Mouse (Mus musculus) brown adipose tissue, adult 24 weeks (tissue): ENCODE results near the gene Pik3r2. TPM values are rescaled to one million over a fixed set of nuclear protein-coding genes. Genes with fewer than 3 reads are reported as not detected.

Source experiments
- H3K27ac ChIP-seq: fragments of 200-500 bp; replicated peaks from 2 replicates; pipeline ENCODE4 v1.5.1; 2012; ENCODE audit warnings: low read depth, mild to moderate bottlenecking, low read length
- H3K4me1 ChIP-seq: fragments of 200-500 bp; 2 replicates; pipeline ENCODE4 v1.6.1; 2012; ENCODE audit warnings: low read length, mixed read lengths; ENCODE audit not compliant: control insufficient read depth, insufficient read depth, insufficient read length
- H3K4me3 ChIP-seq: fragments of 200-500 bp; 2 replicates; pipeline ENCODE4 v1.5.1; 2012; ENCODE audit warnings: low read depth, mild to moderate bottlenecking, low read length, moderate library complexity; ENCODE audit not compliant: insufficient read depth
- polyA plus RNA-seq: library from polyadenylated mRNA; stranded (reverse); fragments of >200 nt; gene quantifications from 2 replicates; pipeline ENCODE4 v1.2.4, GENCODE M21; 2012; ENCODE audit not compliant: missing spikeins, insufficient read depth, insufficient read length

The Pik3r2 gene
- polyA plus RNA-seq, 1 experiment = 9.8 TPM

DNA sequence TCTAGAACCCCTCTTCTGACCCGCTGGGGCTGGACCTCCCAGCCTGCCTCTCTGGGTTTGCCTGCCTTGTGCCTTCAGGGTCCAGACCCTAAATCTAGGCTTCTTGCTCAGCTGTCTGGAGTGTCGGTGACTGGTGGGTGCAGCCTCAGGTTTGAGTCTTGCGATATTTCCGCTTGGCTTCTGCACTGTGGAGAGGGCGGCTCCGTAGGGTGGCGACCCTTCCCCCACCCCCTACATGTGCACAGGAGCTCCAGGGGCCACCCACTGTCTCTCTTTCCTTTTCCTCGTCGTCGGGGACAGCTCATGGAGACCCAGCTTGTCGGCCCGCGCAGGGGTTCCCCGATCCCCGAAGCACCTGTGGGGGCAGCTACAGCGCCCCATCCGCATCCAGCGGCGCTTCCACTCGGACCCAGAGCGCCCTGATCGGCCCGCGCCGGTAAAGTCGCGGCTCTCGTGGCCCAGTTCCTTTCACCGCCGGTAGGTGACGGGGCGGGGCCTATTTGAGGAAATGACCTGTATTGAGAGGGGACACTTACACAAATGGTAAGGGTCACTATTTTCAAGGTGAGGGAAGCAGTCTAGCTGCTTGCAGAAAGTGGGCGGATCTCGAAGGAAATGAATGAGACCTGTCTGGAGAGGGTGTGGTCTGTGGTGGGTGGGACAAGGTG is 46.6 kb downstream of the Pik3r2 start:
- no peaks in the 10 kb centered on the region for H3K4me1 ChIP-seq
- H3K4me3 ChIP-seq = peak overlapping the region; percentile 33
- H3K27ac ChIP-seq = no peak overlapping the region

DNA sequence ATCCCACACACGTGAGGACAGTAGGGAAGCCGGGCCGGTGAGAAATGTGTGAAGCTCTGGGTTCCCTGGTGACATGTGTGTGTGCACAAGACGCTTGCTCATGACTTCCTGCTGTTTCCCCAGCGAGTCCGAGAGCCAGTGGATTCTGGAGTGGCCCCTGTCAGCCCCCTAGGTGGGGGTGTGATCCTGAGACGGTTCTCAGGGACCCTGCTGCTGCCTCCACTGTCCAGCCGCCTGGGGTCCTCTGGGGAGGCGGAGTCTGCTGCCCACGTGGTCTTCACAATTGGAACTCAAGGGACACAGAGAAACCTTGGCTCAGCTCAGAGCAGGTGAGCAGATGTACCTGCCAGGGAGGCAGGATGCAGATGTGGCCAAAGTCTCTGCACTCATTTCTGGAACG is 49.8 kb downstream of the Pik3r2 start:
- Histone ChIP-seq H3K4me3 (no peak overlapping the region), H3K27ac (no peak overlapping the region)

DNA sequence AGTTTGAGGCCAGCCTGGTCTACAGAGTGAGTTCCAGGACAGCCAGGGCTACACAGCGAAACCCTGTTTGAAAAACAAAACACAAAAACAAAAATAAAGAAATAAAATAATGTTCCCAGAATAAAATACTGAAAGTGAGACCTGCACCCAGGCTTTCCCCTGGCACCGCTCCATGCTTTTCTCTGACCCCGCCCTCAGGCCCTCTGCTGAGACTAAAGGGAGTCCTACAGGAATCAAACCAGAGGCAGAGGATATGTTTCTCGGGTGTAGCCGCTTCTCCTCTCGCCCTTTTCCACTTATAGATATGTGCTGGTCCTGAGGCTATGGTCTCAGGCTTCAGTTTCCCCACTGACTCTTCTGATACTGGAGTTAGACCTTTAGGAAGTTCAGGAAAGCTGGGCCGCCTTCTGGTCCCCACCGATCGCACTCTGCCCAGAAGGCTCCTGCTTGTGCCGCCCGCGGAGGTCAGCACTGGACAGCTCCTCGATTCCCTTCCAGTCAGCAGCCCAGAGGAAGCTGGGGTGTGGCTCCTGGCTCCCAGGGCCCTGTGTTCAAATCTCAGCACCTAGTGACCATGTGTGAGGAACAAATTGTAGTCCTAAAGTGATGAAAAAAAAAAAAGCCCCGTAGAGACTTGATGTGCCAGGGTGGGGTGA is 50.6 kb downstream of the Pik3r2 start:
- H3K4me1 ChIP-seq = no peaks in the 10 kb centered on the region
- no peak overlapping the region for H3K4me3 ChIP-seq
- H3K27ac ChIP-seq = no peak overlapping the region

More for the DNA sequence above, 49.8 kb downstream of the Pik3r2 start:
- H3K4me1 ChIP-seq = no peaks in the 10 kb centered on the region

DNA sequence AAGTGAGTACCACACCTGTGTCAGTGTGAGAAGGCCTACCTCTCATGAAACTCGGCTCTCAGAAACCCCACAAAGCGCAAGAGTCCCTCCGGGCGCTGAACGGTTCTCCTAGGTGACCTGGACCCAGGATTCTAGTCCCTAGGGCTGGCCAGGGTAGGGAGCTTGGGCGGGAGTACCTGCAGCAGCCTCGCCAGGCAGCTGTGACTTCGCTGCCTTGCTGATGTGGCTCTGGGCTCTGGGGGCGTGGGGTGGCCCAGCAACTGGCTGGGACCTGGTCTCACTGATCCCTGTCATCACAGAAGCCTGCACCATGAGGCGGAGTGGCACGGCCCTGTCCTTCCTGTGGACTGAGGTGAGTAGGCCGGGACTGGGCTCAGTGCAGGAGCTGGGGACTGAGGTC is 52.3 kb downstream of the Pik3r2 start:
- Histone ChIP-seq H3K4me3 (no peak overlapping the region), H3K27ac (no peak overlapping the region), H3K4me1 (no peaks in the 10 kb centered on the region)

DNA sequence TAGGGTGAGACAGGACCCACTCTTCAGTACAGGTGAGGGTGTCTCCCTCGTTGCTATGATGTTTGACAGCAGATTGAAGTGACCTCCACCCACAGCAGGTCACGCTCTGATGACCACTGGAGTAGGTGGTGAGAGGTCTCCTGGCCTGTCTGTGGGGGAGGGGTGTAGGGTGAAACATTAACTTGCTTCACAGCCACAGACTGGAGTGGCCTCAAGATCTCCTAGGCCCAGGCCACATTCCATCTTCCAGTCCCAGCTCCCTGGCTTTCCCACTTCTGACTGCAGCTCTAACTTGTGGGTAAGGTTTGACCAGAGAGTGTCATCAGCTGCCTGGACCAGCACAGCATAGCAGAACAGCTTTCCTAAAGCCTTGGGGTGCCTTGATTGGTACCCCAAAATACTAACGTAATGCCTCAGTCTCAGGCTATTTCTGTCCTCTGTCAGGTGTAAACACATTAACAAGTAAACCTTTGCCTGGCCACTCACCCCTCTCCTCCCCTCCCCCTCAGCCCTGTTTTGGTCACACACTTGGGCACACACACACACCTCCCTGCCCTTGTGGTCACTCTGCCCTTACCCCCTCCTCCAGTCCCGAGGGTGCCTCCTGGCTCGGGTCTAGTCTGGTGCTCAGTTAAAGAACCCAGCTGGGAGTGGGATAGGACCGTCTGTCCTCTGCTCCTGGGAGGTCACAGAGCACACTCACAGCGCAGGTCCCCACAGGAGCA is 52.9 kb downstream of the Pik3r2 start, which contains the start of gene Pde4c:
Gene Pde4c, plus strand, starts transcription at position 235 of the 725 bp plus-strand sequence.
- H3K4me1 ChIP-seq = no peaks in the 10 kb centered on the region
- no peak within 1 kb of the TSS for H3K27ac ChIP-seq
- H3K4me3 ChIP-seq = no peak within 1 kb of the TSS

GRCm38 (mm10) chr8:70721601-70722000 is 54.9 kb downstream of the Pik3r2 start:
- Histone ChIP-seq H3K4me3 (no peak overlapping the region), H3K27ac (no peak overlapping the region), H3K4me1 (no peaks in the 10 kb centered on the region)

GRCm38 (mm10) chr8:70720739-70721138 is 55.8 kb downstream of the Pik3r2 start:
- H3K27ac ChIP-seq = no peak overlapping the region
- no peaks in the 10 kb centered on the region for H3K4me1 ChIP-seq

GRCm38 (mm10) chr8:70719796-70720270 is 56.7 kb downstream of the Pik3r2 start:
- Histone ChIP-seq H3K27ac (peak overlapping the region; percentile 49), H3K4me3 (no peak overlapping the region), H3K4me1 (no peaks in the 10 kb centered on the region)

More at GRCm38 (mm10) chr8:70720739-70721138, 55.8 kb downstream of the Pik3r2 start:
- H3K4me3 ChIP-seq = no peak overlapping the region

- H3K4me3 ChIP-seq = no peak within 1 kb of the TSS
- H3K4me1 ChIP-seq = no peaks in the 10 kb centered on the region
- H3K27ac ChIP-seq = no peak within 1 kb of the TSS
These were observed 58.2 kb downstream of the Pik3r2 start, which contains the start of gene Gm3336 for GRCm38 (mm10) chr8:70718297-70718696. Gene Gm3336 (plus strand): TSS chr8:70718543.

Other genes starting within 250 kb of the Pik3r2 start
- 90.9 and 113 TPM in 2 replicates for gene Fkbp8, start 249.0 kb downstream of the Pik3r2 start, polyA plus RNA-seq
- gene Kxd1, start 248.8 kb downstream of the Pik3r2 start, polyA plus RNA-seq = 106 and 116 TPM in 2 replicates
- gene Ell, start 237.3 kb downstream of the Pik3r2 start, polyA plus RNA-seq = 7.3 and 9.1 TPM in 2 replicates
- gene Isyna1, start 182.3 kb downstream of the Pik3r2 start, polyA plus RNA-seq = 7.7 and 17.4 TPM in 2 replicates
- gene Ssbp4, start 167.8 kb downstream of the Pik3r2 start, polyA plus RNA-seq = 29.6 and 45.0 TPM in 2 replicates
- gene Lrrc25, start 160.6 kb downstream of the Pik3r2 start, polyA plus RNA-seq = 2.0 TPM in 2 replicates
- gene Gdf15, start 144.3 kb downstream of the Pik3r2 start, polyA plus RNA-seq = 1.7 TPM in 2 replicates
- gene Pgpep1, start 116.3 kb downstream of the Pik3r2 start, polyA plus RNA-seq = 31.0 and 37.7 TPM in 2 replicates
- gene Lsm4, start 103.5 kb downstream of the Pik3r2 start, polyA plus RNA-seq = 89.4 and 121 TPM in 2 replicates
- gene Jund, start 77.8 kb downstream of the Pik3r2 start, polyA plus RNA-seq = 106 and 111 TPM in 2 replicates
- gene Iqcn, start 73.3 kb downstream of the Pik3r2 start, polyA plus RNA-seq = not detected in 2 replicates
- gene Gm3336, start 58.2 kb downstream of the Pik3r2 start, polyA plus RNA-seq = not detected in 2 replicates
- gene Pde4c, start 53.0 kb downstream of the Pik3r2 start, polyA plus RNA-seq = 0.36 and 1.7 TPM in 2 replicates
- 18.1 and 21.3 TPM in 2 replicates for gene Rab3a, start 22.0 kb downstream of the Pik3r2 start, polyA plus RNA-seq
- 74.5 and 79.8 TPM in 2 replicates for gene Mpv17l2, start 15.8 kb downstream of the Pik3r2 start, polyA plus RNA-seq
- gene Mast3, start 28.3 kb upstream of the Pik3r2 start, polyA plus RNA-seq = 2.5 and 2.9 TPM in 2 replicates
- gene Il12rb1, start 31.7 kb upstream of the Pik3r2 start, polyA plus RNA-seq = not detected in 2 replicates
- 1.3 and 5.0 TPM in 2 replicates for gene Arrdc2, start 63.0 kb upstream of the Pik3r2 start, polyA plus RNA-seq
- 5.8 and 6.0 TPM in 2 replicates for gene Kcnn1, start 86.5 kb upstream of the Pik3r2 start, polyA plus RNA-seq
- gene Ccdc124, start 97.2 kb upstream of the Pik3r2 start, polyA plus RNA-seq = 54.5 and 60.6 TPM in 2 replicates
- gene Slc5a5, start 116.0 kb upstream of the Pik3r2 start, polyA plus RNA-seq = not detected in 2 replicates
- gene Rpl18a, start 120.7 kb upstream of the Pik3r2 start, polyA plus RNA-seq = 822 and 1,180 TPM in 2 replicates
- gene Map1s, start 129.2 kb upstream of the Pik3r2 start, polyA plus RNA-seq = 3.0 and 3.4 TPM in 2 replicates